Mouse (Mus musculus) gastrocnemius, adult 8-10 months (tissue): ENCODE results near the gene Snx33. TPM values are rescaled to one million over a fixed set of nuclear protein-coding genes. Genes with fewer than 3 reads are reported as not detected.
"Not testable (repeated sequence)": the region's sequence is repeated elsewhere in the genome, so short reads cannot be mapped to it uniquely, and the experiment has no call there.

Experiments used
- DNase-seq, 2 experiments: peaks; one replicate each; pipeline ENCODE4 v3.0.0; 2022; ENCODE audit warnings: low spot score in 2 of 2
- total RNA-seq, 4 experiments: library from RNA; stranded (reverse); gene quantifications; 2 replicates each; pipeline ENCODE4 v1.2.4; 2022

Gene Snx33
- total RNA-seq, 4 experiments from 2014 or later = 1.7 to 4.0 (median 3.1) TPM

DNA sequence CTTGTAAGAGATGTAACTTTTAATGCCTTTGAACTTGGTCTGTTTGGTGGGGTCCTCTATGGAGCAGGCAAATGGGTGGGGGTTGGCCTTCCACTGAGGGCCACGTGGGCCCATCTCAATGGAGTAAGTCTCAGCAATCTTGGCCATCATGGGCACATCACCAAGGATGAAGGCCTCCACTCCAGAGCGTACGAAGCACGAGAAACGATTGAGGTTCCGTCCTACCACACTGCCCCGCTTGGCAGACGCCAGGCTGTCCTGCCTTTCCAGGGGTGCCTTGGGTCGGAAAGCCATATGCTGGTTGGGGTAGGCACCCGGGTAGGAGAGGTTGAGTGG is 2.2 kb downstream of the Snx33 start:
- DNase-seq = no peak

DNA sequence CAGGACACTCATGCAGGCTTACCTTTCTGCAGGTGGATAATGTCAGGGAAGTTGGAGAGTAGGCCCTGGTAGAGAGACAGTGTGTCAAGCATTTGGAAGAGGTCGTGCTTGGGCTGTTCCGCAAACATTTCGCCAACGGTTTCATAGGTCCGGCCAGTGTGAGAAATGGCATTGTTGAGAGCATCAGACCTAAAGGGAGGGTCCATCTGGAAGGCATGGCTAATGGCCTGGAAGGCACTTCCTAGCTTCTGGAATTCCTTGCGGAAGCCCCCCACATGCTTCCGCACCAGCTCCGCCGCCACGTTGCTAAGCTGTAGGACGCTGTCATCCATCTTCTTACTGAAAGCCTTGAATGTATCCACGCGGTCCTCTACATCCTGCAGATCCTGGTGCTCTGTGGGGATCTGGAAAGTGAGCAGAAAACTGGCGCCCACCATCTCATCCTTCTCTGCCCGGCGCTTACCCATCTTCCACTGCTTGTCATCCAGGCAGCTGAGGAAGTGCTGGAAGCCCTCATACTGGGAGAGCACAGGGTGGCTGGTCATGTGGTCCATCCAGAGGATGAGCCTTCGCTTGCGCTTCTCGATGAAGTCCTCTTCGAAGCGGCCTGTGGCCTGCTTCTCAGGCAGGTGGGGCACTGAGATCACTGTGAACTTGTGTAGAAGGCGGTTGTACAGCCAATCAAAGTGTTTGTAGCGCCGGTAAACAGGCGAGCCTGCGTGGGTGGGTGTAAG is 2.7 kb downstream of the Snx33 start:
- DNase-seq = no peak

DNA sequence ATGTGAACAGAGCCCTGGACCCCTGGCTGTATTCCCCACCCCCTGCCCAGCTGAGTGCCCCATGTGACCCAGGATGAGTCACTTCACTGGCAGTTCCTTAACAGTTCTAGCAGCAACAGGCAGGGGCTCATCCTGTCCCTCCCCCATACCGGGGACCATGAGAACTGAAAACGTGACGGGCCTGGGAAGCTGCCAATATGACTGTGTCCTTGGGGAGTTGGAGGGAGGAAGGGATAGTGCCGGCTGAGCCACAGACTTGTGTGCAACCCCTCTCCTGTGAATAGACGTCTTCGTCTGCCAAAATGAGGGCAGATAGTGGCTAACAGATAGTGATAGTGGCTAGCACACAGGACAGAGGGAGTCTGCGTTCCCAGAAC is 3.5 kb downstream of the Snx33 start:
- DNase-seq = peak; percentile 78 to 79

DNA sequence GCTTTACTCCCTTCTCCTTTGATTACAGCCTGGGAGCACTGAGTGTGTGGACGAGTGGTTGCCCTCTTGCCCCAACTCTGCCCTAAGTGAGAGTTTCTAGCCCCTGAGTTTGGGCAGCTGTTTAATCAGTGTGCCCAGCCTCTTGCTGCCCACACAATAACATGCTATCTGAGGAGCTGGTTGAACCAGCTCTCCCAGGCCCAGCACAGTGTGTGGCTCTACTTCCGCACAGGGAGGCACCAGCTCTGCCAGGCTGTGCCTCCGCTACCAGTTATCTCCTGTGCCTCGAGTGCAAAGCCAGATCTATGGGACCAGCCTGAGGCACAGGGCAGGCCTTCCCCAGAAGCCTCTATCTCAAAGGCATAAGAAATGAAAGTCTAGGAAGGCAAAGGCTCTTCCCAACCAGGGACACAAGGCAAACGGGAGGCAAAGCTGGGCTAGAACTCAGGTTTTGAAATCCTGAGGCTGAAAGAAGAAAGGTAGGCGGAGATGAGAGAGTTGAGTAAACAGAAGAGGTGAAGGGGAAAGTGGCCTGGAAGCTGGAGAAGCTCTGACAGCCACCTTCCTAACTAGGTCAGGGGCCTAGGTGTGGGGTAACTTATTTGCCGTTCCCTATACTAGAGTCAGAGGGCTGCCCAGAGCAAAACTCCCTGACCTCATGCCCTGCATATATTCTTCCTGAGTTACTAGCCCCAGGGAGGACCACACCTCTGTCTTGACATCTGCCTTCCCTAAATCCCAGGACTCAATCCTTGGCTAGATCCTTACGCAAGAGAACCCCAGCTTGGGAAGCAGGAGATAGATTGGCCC is 4.1 kb downstream of the Snx33 start:
- no peak for DNase-seq

DNA sequence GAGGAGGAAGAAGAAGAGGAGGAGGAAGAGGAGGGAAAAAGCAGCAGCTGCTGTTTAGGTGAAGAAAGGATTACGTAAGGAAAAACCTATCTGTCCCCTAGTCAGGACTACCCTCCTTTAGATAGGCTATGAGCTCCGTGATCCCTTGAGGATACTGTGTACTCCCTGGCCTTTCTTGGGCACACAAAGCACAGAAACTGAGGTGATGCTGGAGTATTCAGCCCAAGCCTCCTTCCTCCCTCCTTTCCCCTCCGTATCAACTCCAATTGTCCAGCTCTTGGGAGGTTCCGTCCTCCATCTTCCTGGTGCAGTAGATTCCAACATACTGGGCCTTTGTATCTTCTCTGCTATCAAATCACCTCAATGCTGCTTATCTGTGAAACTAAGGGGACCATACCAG is 5.4 kb downstream of the Snx33 start:
- DNase-seq = no peak

DNA sequence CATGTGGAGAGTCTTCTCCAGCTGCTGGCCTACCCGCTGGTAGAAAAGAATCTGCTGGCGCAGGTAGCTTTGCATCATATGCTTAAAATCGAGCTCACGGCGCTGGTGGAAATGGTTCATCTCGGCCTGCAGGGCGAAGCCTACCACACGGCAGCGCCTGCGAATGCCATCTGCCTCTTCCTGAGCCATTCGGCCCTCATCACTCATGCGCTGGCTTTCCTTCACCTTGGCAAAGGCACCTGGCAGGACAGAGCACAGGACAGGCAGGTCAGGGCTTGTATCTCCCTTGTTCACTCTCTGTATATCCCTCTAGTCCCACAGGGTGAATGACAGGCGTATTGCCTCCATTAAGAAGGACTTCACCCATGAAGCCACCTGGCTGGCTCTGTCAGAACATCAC is 9.7 kb downstream of the Snx33 start:
- no peak for DNase-seq

DNA sequence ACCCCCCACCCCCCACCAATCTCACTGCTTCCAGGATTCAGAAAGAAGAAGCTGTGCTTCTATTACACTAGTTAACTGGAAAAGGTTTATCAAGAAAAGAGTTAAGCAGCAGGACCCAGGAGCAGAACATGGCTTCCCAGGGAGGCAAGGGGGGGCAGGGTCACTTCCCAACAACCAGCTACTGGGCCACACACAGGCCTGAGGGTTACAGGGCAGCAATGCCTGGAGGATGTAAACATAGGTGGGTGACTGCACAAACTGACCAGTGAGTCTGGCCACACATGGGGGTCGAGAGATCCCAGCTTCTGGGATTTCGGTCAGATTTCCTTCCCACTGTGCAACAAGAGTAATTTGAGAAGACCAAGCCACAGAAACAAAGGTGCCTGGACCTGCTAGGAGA is 11.0 kb downstream of the Snx33 start:
- DNase-seq = no peak

DNA sequence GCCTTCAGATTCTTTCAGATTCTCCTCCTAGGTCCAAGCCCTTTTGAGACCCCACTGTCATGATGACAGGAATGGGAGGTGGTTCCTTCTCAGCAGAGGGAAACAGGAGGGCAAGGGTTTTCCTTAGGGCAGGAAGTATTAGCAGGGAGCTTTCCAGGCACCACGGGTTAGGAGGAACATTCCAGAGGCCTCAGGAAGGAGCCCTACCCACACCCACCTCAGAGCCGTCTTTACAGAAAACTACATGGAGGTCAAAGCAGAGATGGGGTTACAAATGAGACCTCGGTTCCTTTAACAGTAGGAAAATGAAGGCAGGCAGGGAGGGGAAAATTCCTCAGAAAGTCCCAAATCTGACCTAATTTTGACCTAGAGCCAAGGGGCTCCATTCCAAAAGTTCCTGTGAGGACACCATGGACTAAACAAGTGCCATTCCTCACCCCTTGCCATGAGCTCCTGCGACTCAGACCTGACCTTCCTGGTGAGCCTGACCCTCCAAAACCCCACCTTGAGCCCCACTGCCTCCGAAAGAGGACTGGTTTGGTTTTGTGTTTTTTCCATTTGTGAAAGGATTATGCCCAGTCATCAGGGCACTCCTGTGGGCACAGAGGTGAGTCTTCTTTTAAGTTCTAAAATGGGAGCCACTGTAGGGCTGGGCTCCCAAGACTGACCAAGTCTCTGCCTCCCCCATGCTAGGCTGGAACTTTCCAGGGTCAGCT is 12.3 kb downstream of the Snx33 start:
- no peak for DNase-seq

DNA sequence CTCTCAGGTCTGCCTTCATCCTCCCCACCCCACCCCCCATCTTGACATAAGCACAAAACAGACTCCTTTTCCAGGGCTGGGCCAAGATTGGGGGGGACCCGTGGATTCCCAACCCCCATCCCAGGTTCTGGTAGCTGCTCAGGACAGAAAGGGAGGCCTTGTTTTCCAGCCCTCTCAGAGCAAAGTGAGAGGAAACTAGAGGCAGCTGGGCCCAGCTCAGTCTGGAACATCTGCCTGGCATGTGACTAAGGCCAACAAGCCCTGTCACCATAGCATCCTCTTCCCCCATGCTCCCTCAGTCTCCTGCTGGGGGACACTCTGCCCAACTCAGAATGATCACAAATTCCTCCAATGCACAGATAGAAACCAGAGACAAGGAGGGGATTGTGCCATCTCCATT is 13.1 kb downstream of the Snx33 start:
- no peak for DNase-seq

DNA sequence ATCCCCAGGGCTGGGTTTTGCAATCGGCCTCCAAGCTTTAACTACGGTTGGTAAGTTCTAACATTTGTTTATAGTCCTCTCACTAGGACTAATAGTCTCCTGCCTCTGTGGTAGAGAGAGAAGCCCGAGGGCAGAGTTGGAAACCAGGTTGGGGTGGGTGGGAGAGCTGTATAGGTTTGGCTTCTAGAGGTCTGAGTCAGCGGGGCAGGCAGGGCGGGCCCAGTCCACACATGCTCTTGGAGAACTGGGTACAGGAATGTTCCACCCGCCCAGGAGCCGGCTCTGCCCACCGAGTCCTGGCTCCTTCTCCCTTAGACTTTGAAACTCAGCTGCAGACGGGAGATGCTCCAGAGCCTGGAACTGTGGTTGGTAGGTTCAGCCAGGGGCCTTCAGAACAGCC is 14.2 kb downstream of the Snx33 start:
- no peak for DNase-seq

DNA sequence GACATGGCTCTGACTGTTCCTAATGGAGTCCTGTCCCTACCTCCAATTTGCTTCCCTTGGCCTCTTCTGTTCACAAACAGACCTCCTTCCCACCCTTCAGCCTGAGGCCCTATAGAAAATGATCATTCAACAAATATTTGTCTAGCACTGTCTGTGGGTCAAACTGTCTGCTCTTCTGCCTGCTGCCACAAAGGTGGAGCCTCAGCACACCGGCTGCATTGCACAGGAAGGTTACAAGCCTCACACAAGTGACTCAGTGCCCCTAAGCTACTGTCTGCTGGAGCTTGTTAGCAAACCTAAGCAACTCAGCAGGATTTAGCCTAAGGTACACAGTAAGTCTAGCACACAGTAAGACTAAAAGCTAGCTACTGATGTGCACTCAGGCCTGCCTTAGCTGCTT is 17.2 kb downstream of the Snx33 start:
- no peak for DNase-seq

DNA sequence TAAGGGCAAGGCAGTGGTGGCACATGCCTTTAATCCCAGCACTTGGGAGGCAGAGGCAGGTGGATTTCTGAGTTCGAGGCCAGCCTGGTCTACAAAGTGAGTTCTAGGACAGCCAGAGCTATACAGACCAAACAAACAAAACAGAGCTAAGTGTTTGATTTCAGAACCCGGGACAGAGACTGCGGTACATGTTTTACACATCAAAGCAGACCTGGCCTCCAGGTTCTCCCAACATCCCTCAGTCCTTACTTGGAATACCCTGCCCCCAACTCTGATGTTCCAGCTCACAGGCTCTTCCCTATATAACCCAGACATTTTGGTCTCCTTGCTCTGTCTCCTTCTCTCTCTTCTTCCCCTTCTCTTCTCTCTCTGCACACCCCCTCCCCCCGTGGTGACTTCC is 18.2 kb downstream of the Snx33 start:
- DNase-seq = not testable (repeated sequence)

DNA sequence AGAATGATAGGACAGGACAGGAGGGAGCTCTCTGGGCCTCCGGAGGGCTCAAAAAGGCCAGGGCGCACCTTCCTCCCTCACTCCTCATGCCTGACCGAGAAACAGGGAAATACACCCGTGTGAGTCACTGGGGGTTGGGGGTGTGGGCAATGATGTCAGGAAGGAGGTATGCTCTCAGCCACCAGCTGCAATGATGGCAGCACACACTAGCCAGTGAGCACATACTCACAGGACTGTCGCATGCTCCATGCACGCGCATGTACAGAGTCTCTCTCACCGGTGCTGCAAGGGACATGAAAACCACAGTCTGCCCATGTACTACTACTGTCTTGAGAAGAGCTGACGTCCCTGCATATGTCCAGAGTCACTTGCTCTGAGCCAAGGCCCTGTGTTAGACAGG is 20.6 kb downstream of the Snx33 start:
- DNase-seq = no peak

DNA sequence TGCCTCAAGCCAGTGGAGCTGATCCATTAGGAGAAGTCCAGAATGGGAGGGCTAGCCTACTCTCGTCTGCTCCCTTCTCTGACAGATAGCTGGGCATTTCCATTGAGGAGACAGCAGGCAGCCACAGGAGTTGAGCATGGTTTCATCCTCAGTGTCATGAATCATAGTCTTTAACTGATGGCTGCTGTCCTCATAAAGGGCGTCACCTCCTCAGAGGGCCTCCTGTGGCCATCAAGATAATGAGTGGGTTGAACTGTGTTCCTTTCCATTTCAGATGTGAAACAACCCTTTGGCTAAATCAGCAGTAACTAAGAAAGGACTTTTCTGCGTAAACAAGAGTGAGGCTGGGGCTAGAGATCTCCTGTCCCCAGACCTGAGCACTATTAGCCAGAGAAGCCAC is 24.5 kb downstream of the Snx33 start:
- no peak for DNase-seq

DNA sequence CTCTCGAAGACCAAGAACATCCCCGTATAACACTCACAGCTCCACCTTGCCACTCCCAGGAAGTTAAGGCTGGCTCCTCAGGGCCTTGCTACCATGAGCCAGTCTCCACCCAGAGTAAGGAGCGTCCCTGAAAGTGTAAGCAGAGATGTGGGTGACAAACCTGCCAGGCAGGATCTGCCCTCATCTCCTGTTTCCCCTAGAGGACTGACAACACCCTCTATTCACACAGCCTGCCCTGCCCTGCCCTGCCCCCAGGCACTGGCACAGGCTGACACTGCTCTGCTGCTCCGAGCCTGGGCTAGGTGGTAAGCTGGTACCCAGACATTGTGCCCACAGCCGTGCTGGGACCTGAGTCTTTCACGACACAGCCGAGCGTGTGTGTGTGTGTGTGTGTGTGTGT is 27.0 kb downstream of the Snx33 start:
- no peak for DNase-seq

DNA sequence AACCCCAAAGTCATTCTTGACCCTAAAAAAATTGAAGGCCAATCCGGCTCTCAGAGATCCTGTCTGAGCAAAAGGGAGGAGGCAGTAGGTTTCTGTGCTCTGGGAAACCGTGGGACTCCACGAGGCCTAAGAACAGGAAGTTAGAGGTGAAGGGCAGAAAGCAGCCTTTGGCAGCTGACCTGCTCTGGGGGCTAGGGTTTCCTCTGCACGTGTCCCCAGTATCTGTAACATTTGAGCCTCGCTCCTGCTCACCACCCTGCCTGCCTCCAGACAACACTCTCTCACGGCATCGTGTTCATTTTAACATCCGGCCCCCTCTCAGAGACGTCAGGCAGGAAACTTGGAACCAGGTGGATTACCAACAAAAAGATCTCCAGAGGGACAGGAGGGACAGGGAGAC is 27.6 kb downstream of the Snx33 start:
- no peak for DNase-seq

DNA sequence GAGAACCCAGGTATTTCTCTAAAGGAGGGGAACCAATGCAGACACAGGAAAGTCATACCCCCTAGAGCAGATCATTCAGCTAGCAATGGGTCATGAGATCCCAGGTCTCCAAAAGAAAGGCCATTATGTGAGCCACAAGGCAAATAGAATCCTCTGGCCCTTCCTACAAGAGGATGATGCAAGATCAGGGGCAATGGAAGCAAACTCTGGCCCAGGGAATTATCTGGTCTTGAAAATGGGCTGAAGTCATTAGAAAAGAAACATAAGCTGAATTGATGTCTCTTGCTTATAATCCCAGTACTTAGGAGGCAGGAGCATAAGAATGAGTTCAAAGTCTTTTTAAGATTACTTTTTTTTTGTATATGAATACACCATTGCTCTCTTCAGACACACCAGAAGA is 28.1 kb downstream of the Snx33 start:
- no peak for DNase-seq

DNA sequence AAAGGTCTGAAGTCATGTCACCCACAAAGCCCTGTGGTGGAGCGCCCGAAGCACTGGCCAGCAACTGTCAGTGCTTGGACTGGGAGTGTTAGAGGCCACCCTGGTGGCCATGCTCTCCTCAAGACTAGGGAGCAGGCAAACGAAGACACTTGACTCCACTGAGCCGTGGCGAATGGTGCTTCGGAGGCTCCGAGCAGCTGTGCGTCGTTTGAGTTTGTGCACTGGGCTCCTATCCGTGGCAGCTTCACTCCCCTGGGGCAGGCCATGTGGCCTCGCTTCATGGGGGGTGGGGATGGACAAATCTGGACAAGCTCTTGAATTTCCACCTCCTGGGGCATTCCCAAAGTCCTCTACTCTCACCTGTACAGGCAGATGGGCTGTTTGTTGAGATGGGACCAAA is 28.8 kb downstream of the Snx33 start:
- no peak for DNase-seq

DNA sequence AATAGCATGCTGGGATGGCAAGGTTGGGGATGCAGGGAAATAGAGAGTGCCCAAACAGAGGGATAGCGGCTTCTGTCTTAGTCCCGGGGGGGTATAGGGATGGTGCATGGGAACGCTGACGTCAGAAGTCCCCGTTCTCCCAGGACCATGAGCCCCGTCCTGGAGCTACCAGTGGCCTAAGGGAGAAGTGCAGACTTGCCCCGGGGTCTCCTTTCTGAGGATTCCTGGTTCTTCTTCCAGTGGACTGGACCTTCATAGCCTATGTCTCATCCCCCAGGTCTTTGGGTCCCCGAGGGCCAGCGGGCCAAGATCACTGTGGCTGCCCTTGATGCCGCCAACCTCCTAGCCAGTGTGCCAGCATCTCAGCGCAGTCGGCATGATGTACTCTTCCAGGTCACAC is 31.4 kb downstream of the Snx33 start:
- no peak for DNase-seq

DNA sequence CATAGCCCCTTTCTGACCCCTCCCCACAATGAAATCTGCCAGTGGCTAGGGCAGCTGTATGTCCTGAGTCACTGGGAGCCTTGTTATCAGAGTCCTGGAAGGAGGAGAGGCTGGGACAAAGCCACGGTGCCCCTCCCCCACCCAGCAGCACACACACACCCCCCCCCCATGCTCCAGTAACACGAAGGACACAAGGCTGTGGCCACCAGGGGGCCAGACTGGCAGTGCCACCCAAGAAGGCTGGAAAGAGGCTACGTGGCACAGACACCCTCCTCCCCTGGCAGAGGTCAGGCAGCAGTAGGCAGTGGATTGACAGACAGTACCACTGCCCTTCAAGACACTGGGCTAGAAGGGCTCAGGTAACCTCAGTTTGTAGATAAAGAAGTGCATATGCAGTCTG is 34.2 kb downstream of the Snx33 start:
- no peak for DNase-seq

DNA sequence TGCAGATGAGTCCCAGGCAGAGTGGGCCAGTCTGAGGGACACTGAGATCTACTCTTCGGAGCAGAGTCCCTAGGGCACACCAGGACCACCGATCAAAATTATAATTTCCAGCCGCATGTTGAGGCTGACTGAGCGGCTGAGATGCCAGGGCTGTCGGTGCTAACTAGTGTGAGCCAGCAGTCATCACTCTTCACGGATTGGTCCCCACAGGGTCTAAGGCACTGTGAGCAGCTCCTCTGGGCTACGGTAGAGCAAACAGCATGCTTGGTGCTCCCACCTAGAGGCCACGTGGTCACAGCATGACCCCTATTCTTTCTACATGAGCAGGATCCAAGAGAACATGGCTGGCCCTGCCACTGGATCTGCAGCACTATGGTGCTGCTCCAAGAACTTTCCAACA is 34.9 kb downstream of the Snx33 start:
- DNase-seq = no peak

DNA sequence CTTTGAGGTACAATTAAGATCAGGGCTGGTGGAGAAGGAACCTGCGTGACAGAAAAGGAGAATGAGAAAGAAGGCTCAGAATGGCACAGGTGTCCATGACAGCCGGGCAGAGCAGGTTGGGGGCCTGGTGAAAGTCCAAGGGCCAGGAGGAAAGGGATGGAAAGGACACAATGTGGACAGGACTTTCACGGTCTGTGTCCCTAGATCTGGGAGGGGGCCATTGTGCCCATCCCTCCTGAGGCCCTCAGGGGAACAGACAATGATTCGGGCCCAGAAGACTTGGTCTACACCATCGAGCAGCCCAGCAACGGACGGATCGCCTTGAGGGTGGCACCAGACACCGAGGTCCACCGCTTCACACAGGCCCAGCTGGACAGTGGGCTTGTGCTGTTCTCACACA is 36.1 kb downstream of the Snx33 start:
- no peak for DNase-seq
